Mouse (Mus musculus) forebrain, embryonic 16.5 days (tissue): ENCODE measurements around the gene Krt13. TPM values are rescaled to one million over a fixed set of nuclear protein-coding genes. Genes with fewer than 3 reads are reported as not detected.

Experiments used
- ATAC-seq: fragments of 200-750 bp; cut with Nextera tagmentation; 2 replicates; pipeline ENCODE4 v1.8.0; 2017; ENCODE audit warnings: mild to moderate bottlenecking, moderate library complexity
- H3K27ac ChIP-seq: fragments of 300-500 bp; sonication (generic); 2 replicates; pipeline ENCODE4 v1.5.1; 2014; ENCODE audit warnings: low read length, control low read depth
- H3K27me3 ChIP-seq: fragments of 300-500 bp; sonication (generic); replicated peaks from 2 replicates; pipeline ENCODE4 v1.6.1; 2014; ENCODE audit warnings: low read length; ENCODE audit not compliant: control insufficient read depth, insufficient read depth
- H3K36me3 ChIP-seq: fragments of 300-500 bp; sonication (generic); 2 replicates; pipeline ENCODE4 v1.6.1; 2014; ENCODE audit not compliant: control insufficient read depth, insufficient read depth
- H3K4me1 ChIP-seq: fragments of 300-500 bp; sonication (generic); replicated peaks from 2 replicates; pipeline ENCODE4 v1.6.1; 2014; ENCODE audit warnings: low read length; ENCODE audit not compliant: control insufficient read depth, insufficient read depth
- H3K4me2 ChIP-seq: fragments of 300-500 bp; sonication (generic); 2 replicates; pipeline ENCODE4 v1.6.1; 2014; ENCODE audit warnings: mild to moderate bottlenecking, low read length, control low read depth
- H3K4me3 ChIP-seq: fragments of 300-500 bp; sonication (generic); replicated peaks from 2 replicates; pipeline ENCODE4 v1.5.1; 2014; ENCODE audit warnings: mild to moderate bottlenecking, low read length, control low read depth
- H3K9ac ChIP-seq: fragments of 300-500 bp; sonication (generic); replicated peaks from 2 replicates; pipeline ENCODE4 v1.6.1; 2014; ENCODE audit warnings: low read depth, low read length, control low read depth
- H3K9me3 ChIP-seq: fragments of 300-500 bp; sonication (generic); 2 replicates; pipeline ENCODE4 v1.6.1; 2016; ENCODE audit warnings: low read length; ENCODE audit not compliant: control insufficient read depth
- WGBS: fragments of 180-500 bp; shearing (Covaris S2); extraction: QIAGEN DNeasy Blood & Tissue Kit; methylation state at CpG from one replicate; pipeline ENCODE4 v1.1.7; 2014; 5-methylcytosine and 5-hydroxymethylcytosine counted together
- polyA plus RNA-seq: library from polyadenylated mRNA; unstranded; fragments of >200 nt; fragmentation: Nextera tagmentation; extraction: Ambion mirVana; gene quantifications from 2 replicates; pipeline ENCODE4 v1.2.1, GENCODE M21; 2015

Krt13 gene
- polyA plus RNA-seq, 1 experiment from 2014 or later, result not detected

DNA sequence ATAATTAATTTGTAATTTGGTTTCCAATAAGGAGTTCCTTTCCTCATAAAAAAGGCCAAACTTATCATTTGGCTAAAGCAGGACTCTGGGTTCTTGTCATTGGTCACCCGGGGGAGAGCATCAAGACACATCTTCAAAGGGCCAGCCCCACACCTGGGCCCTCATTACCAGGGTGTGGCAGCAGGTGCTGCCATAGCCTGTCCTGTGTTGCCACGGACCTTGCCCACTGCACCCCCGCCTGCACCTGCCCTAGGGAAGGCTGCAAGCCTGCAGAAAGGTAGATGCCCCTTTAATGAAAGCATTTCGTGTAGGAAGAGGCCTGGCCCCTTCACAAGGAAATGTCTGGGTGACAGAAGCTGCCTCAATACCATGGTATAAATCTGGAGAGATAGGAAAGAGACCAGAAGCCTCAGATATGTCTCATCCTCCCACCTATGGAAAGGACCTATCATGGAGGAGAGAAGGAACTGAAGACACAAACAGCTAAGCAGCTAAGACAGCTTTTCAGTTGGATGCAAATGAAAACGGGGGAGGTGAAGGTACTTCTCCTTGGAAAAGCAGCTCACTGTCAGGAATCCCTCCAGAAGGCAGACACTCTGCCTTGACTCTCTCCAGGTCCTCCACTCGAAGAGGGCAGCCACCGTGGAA lies 32.9 kb downstream of the Krt13 start:
- no peak for ATAC-seq
- H3K4me2 ChIP-seq, result no peak overlapping the region
- 74% methylated on average over 7 of the region's 7 CpGs for WGBS

DNA sequence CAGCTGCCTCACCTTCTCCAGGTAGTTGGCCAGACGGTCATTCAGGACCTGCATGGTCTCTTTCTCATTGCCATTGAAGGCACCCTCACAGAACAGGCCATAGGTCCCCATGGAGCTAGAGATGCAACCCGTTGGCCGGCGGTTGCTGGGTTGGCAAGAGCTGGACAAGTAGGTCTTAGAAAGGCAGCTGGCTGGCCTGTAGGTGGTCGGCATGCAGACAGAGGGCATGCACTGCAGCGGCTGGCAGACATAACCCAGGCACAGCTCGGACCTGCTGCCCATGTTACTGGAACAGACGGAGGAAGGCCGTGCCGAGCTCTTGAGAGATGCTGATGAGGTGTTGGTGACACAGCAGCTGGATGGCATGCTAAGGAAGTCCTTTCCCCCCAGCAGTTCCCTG lies 33.5 kb downstream of the Krt13 start, which contains the start of gene Krt32:
Gene Krt32, minus strand, starts transcription at position 366 of the 400 bp plus-strand sequence.
- 92% methylated on average over 10 of the region's 10 CpGs for WGBS

More for the DNA sequence above, 32.9 kb downstream of the Krt13 start:
- Histone ChIP-seq H3K9me3 (no peaks in the 10 kb centered on the region), H3K4me1 (no peaks in the 10 kb centered on the region), H3K9ac (no peak overlapping the region), H3K36me3 (no peaks in the 10 kb centered on the region), H3K27ac (no peak overlapping the region), H3K4me3 (no peak overlapping the region), H3K27me3 (no peaks in the 10 kb centered on the region)

DNA sequence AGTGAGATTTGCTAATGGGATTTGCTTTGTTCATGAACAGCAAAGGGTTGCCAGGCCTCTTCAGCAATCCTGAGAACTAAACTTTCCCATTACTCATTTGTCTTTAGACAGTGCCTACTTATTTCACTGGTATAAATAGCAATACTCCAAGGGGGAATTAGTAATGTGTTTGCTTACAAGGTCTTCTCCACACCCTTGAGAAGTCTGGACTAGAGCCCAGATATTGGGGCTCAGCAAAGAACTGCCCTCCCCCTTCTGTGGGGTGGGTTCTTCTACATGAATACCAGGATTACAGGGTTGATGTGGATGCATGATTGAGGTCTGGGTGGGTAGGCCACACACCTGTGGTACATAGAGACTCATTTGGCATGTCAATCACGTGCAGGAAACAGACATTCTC lies 47.5 kb downstream of the Krt13 start:
- H3K27me3 ChIP-seq, result no peaks in the 10 kb centered on the region
- no peak overlapping the region for H3K4me3 ChIP-seq
- H3K36me3 ChIP-seq, result no peaks in the 10 kb centered on the region
- ATAC-seq, result no peak
- H3K9me3 ChIP-seq, result no peaks in the 10 kb centered on the region
- H3K4me1 ChIP-seq, result no peaks in the 10 kb centered on the region
- WGBS, result 55% methylated on average over 1 of the region's 1 CpGs
- H3K27ac ChIP-seq, result no peak overlapping the region
- no peak overlapping the region for H3K9ac ChIP-seq
- H3K4me2 ChIP-seq, result no peak overlapping the region

More for the DNA sequence above, 33.5 kb downstream of the Krt13 start, which contains the start of gene Krt32:
- Histone ChIP-seq H3K4me3 (no peak within 1 kb of the TSS), H3K27ac (no peak within 1 kb of the TSS), H3K9me3 (no peaks in the 10 kb centered on the region), H3K4me1 (no peaks in the 10 kb centered on the region), H3K27me3 (no peaks in the 10 kb centered on the region), H3K36me3 (no peaks in the 10 kb centered on the region), H3K9ac (no peak within 1 kb of the TSS), H3K4me2 (no peak within 1 kb of the TSS)
- ATAC-seq, result no peak

Other genes with a start within 250 kb of the Krt13 start
- gene Krtap9-1, start 248.2 kb downstream of the Krt13 start, polyA plus RNA-seq, result not detected in 2 replicates
- gene Gm11567, start 242.4 kb downstream of the Krt13 start, polyA plus RNA-seq, result not detected in 2 replicates
- not detected in 2 replicates for gene Krtap31-1, start 213.6 kb downstream of the Krt13 start, polyA plus RNA-seq
- not detected in 2 replicates for gene Gm11565, start 206.8 kb downstream of the Krt13 start, polyA plus RNA-seq
- not detected in 2 replicates for gene Krtap31-2, start 185.3 kb downstream of the Krt13 start, polyA plus RNA-seq
- gene Krtap9-5, start 173.1 kb downstream of the Krt13 start, polyA plus RNA-seq, result not detected in 2 replicates
- not detected in 2 replicates for gene Krtap29-1, start 142.5 kb downstream of the Krt13 start, polyA plus RNA-seq
- not detected in 2 replicates for gene Krtap16-1, start 135.0 kb downstream of the Krt13 start, polyA plus RNA-seq
- gene Krtap17-1, start 127.6 kb downstream of the Krt13 start, polyA plus RNA-seq, result not detected in 2 replicates
- not detected in 2 replicates for gene Krt33a, start 105.4 kb downstream of the Krt13 start, polyA plus RNA-seq
- not detected in 2 replicates for gene Krt33b, start 91.7 kb downstream of the Krt13 start, polyA plus RNA-seq
- not detected in 2 replicates for gene Krt34, start 80.0 kb downstream of the Krt13 start, polyA plus RNA-seq
- gene Krt31, start 71.0 kb downstream of the Krt13 start, polyA plus RNA-seq, result not detected in 2 replicates
- not detected in 2 replicates for gene Krt32, start 33.3 kb downstream of the Krt13 start, polyA plus RNA-seq
- gene Krt35, start 25.3 kb downstream of the Krt13 start, polyA plus RNA-seq, result not detected in 2 replicates
- gene Krt36, start 15.9 kb downstream of the Krt13 start, polyA plus RNA-seq, result not detected in 2 replicates
- gene Krt15, start 14.4 kb upstream of the Krt13 start, polyA plus RNA-seq, result 2.2 TPM in 1 of 2 replicates, not detected in the other
- 0.30 and 2.3 TPM in 2 replicates for gene Krt19, start 27.1 kb upstream of the Krt13 start, polyA plus RNA-seq
- gene Krt9, start 71.7 kb upstream of the Krt13 start, polyA plus RNA-seq, result not detected in 2 replicates
- gene Krt14, start 86.0 kb upstream of the Krt13 start, polyA plus RNA-seq, result 0.38 and 1.6 TPM in 2 replicates
- not detected in 2 replicates for gene Krt16, start 127.3 kb upstream of the Krt13 start, polyA plus RNA-seq
- gene Krt17, start 139.5 kb upstream of the Krt13 start, polyA plus RNA-seq, result 0.27 and 0.62 TPM in 2 replicates
- gene Krt42, start 148.3 kb upstream of the Krt13 start, polyA plus RNA-seq, result not detected in 2 replicates
- 1,243 and 1,295 TPM in 2 replicates for gene Eif1, start 198.3 kb upstream of the Krt13 start, polyA plus RNA-seq
- gene Gast, start 212.8 kb upstream of the Krt13 start, polyA plus RNA-seq, result not detected in 2 replicates
- 72.3 and 164 TPM in 2 replicates for gene Hap1, start 234.6 kb upstream of the Krt13 start, polyA plus RNA-seq